8 mouse cellular contexts compared by ENCODE assay signal in the genomic region with DNA sequence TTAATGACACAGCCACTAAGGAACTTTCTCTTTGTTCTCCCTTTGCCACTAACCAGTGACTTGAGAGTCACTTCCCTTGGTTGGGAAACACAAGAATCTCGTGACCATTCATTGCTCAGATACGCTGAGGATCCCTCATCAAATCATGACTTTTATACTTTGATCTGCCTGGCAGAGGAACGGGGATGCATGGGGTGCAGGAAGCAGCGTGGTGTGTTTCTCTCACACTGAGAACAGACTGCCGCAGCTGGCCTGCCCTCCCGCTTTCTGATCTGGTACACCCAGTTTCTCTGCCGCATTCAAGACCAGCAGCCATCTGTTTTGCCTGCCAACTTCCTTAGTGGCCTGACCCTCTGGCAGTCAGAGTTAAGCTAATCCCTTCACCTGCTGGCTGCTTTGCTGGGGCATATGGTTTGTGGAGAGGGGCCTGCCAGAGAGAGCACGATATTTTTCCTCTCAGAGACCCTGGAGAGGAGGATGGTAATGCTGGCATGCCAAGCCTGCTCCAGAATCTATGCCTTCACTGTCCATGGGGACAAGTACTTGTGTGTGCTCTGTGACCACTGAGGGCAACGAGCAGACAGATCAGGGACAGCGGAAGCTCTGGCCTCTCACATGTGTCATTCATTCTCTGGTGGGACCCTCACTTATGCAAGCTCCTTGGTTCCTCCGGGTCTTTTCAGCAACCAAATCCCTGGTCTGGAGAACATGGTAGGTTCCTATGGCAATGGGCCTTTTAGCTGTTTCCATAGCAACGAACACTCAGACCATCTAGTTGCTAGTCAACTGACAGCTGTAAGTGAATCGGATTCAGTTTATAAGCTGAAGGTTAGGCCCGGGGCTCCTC. TPM values are rescaled to one million over a fixed set of nuclear protein-coding genes. Genes with fewer than 3 reads are reported as not detected.
DNase-seq lines count a peak whose midpoint lies in the region; ATAC-seq lines count a peak whose summit lies in the region.

No protein-coding gene starts in this region.

- H3K9me3 ChIP-seq in embryonic facial prominence, embryonic 14.5 days (ENCODE audit: control insufficient read depth, low read length) = no peaks in the 10 kb centered on the region

- DNase-seq in A20 (ENCODE audit: low read depth, low spot score) = peak; percentile 27
- DNase-seq in R1 (ENCODE audit: low read depth, low spot score) = peak; percentile 59
- peak; percentile 80 for DNase-seq in embryonic facial prominence, embryonic 14.5 days (ENCODE audit: low spot score)
- DNase-seq in layer of hippocampus, postnatal 14 days (ENCODE audit: low spot score in 2 of 2) = peak; percentile 56 to 61
- peak; percentile 32 for DNase-seq in neural tube, embryonic 10.5 days (ENCODE audit: extremely low spot score, low spot score)
- DNase-seq in testis, postnatal 10 days (ENCODE audit: low spot score) = no peak
- DNase-seq in kidney, postnatal 25 days = no peak

- no peak overlapping the region for H3K4me3 ChIP-seq in embryonic facial prominence, embryonic 14.5 days (ENCODE audit: low read depth, low read length)

- no peak overlapping the region for H3K27ac ChIP-seq in embryonic facial prominence, embryonic 14.5 days (replicated peaks; ENCODE audit: low read depth, low read length)

- H3K27me3 ChIP-seq in embryonic facial prominence, embryonic 14.5 days (replicated peaks; ENCODE audit: control insufficient read depth, insufficient read depth, low read length) = no peaks in the 10 kb centered on the region

- no peaks in the 10 kb centered on the region for H3K4me1 ChIP-seq in embryonic facial prominence, embryonic 14.5 days (ENCODE audit: control insufficient read depth, insufficient read depth, low read length)

- H3K9ac ChIP-seq in embryonic facial prominence, embryonic 14.5 days (ENCODE audit: low read depth, low read length) = no peak overlapping the region

- H3K36me3 ChIP-seq in embryonic facial prominence, embryonic 14.5 days (ENCODE audit: control insufficient read depth, insufficient read depth, low read length) = peaks cover 18% of the 10 kb centered on the region

- ATAC-seq in embryonic facial prominence, embryonic 14.5 days (ENCODE audit: low read depth) = peak; percentile 73; the same call in 1 of the 2 replicates
- ATAC-seq in megakaryocyte-erythroid progenitor cell, adult 5-6 weeks (replicated peaks; ENCODE audit: low FRiP score, low TSS enrichment, poor library complexity, severe bottlenecking) = no peak

- no peak overlapping the region for H3K4me2 ChIP-seq in embryonic facial prominence, embryonic 14.5 days (ENCODE audit: low read depth, low read length)

- WGBS in embryonic facial prominence, embryonic 14.5 days = 40% methylated on average over 14 of the region's 14 CpGs

RNA-seq across cellular contexts. Expression of gene Npc2, which starts 20.6 kb away (rescaled TPM):
- polyA plus RNA-seq in embryonic facial prominence, embryonic 14.5 days (2014; fragmentation: Nextera tagmentation; extraction: Ambion mirVana) = 63.8 and 65.7 TPM in 2 replicates
- total RNA-seq in layer of hippocampus, postnatal 14 days (2021) = 10 to 100 TPM; 39.0 to 41.4 TPM
- 50.9 and 53.2 TPM in 2 replicates for total RNA-seq in megakaryocyte-erythroid progenitor cell, adult 5-6 weeks (2014; fragmentation: Nextera tagmentation)
- total RNA-seq in megakaryocyte-erythroid progenitor cell, adult 5-6 weeks (2017) = 34.6 and 41.4 TPM in 2 replicates

RNA-seq across cellular contexts. Expression of gene Isca2, which starts 20.7 kb away (rescaled TPM):
- polyA plus RNA-seq in embryonic facial prominence, embryonic 14.5 days (2014; fragmentation: Nextera tagmentation; extraction: Ambion mirVana) = 123 and 130 TPM in 2 replicates
- 10 to 100 TPM; 61.5 to 62.6 TPM for total RNA-seq in layer of hippocampus, postnatal 14 days (2021)
- total RNA-seq in megakaryocyte-erythroid progenitor cell, adult 5-6 weeks (2014; fragmentation: Nextera tagmentation) = 178 and 198 TPM in 2 replicates
- 66.4 and 79.4 TPM in 2 replicates for total RNA-seq in megakaryocyte-erythroid progenitor cell, adult 5-6 weeks (2017)

RNA-seq across cellular contexts. Expression of gene Syndig1l, which starts 53.7 kb away (rescaled TPM):
- 0.07 and 0.18 TPM in 2 replicates for polyA plus RNA-seq in embryonic facial prominence, embryonic 14.5 days (2014; fragmentation: Nextera tagmentation; extraction: Ambion mirVana)
- total RNA-seq in layer of hippocampus, postnatal 14 days (2021) = 1 to 10 TPM; 6.6 to 6.8 TPM
- total RNA-seq in megakaryocyte-erythroid progenitor cell, adult 5-6 weeks (2014; fragmentation: Nextera tagmentation) = not detected in 2 replicates
- not detected in 2 replicates for total RNA-seq in megakaryocyte-erythroid progenitor cell, adult 5-6 weeks (2017)

Comparison
In these comparisons a context has a peak if more than half of its experiments do, and no peak if none do; other contexts are left out.
1. DNase-seq: peak in A20 (single experiment), R1 (single experiment), embryonic facial prominence, embryonic 14.5 days (single experiment), layer of hippocampus, postnatal 14 days (2 of 2) and neural tube, embryonic 10.5 days (single experiment); none in testis, postnatal 10 days (single experiment) and kidney, postnatal 25 days (0 of 2).
2. RNA of gene Syndig1l, which starts 53.7 kb away (total RNA-seq): 6.6 to 6.8 TPM in layer of hippocampus, postnatal 14 days; not detected in megakaryocyte-erythroid progenitor cell, adult 5-6 weeks; every median in the first group is over 4 times any median in the second.